Mouse (Mus musculus) heart, adult 18-20 months (tissue): ENCODE measurements around the gene Gpr183. TPM values are rescaled to one million over a fixed set of nuclear protein-coding genes. Genes with fewer than 3 reads are reported as not detected.

Source experiments
- DNase-seq, 2 experiments: peaks; one replicate each; pipeline ENCODE4 v3.0.0; 2021 to 2022; ENCODE audit warnings: mixed read lengths in 1 of 2
- total RNA-seq, 2 experiments: library from RNA; stranded (reverse); gene quantifications; 2 replicates each; pipeline ENCODE4 v1.2.3; 2021

Gene Gpr183
- total RNA-seq, 2 experiments from 2014 or later: 0.62 to 1.8 TPM

DNA sequence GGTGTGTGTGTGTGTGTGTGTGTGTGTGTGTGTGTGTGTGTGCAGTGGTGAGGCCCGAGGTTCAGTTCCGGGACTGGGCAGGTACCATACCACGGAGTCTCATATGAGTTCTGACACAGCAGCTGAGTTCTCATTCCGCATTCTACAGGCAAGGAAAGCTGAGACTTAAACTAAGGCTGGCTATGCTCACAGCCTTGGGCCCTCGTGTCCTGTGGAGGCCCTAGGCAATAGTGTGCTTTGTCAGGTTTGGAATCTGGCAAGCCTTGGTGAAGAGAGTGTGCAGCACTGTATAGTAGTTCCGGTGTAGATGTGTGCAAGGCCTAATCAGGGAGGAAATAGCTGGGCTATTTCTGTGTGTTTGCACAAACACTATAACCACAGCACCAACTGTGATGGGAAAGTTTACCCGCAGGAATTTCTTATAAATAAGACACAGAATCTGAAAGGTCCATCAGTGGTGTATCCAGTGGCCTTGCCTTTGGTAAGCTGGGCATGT lies 61.6 kb downstream of the Gpr183 start:
- DNase-seq: no peak

Other genes with a start within 250 kb of the Gpr183 start
- gene Dock9, start 167.4 kb downstream of the Gpr183 start, total RNA-seq: 10 to 100 TPM; 21.6 to 27.8 TPM
- gene Ubac2, start 86.6 kb downstream of the Gpr183 start, total RNA-seq: 10 to 100 TPM; 28.9 to 31.0 TPM
- 1 to 10 TPM in 1 of 2 experiments, under 1 TPM in 1; 0.22 to 1.8 TPM for gene Gpr18, start 49.4 kb downstream of the Gpr183 start, total RNA-seq
- gene Timm8a2, start 69.5 kb upstream of the Gpr183 start, total RNA-seq: not detected
- gene Tm9sf2, start 141.8 kb upstream of the Gpr183 start, total RNA-seq: 100 to 1,000 TPM; 130 to 139 TPM
- 100 to 1,000 TPM; 131 to 137 TPM for gene Clybl, start 216.5 kb upstream of the Gpr183 start, total RNA-seq